Mouse (Mus musculus) layer of hippocampus, adult 18-20 months (tissue): ENCODE measurements around the gene Mcoln2. TPM values are rescaled to one million over a fixed set of nuclear protein-coding genes. Genes with fewer than 3 reads are reported as not detected.

ENCODE experiments used
- DNase-seq, 2 experiments: peaks; one replicate each; pipeline ENCODE4 v3.0.0; 2022; ENCODE audit warnings: low spot score in 2 of 2
- long read RNA-seq: library from polyadenylated mRNA; stranded (forward); transcript quantifications from one replicate; pipeline ENCODE4 v2.0.0, GENCODE M21; 2021
- total RNA-seq, 2 experiments: library from RNA; stranded (reverse); gene quantifications; 2 replicates each; pipeline ENCODE4 v1.2.3; 2021

Mcoln2 gene
- total RNA-seq = not detected
- long read RNA-seq = 0 reads

DNA sequence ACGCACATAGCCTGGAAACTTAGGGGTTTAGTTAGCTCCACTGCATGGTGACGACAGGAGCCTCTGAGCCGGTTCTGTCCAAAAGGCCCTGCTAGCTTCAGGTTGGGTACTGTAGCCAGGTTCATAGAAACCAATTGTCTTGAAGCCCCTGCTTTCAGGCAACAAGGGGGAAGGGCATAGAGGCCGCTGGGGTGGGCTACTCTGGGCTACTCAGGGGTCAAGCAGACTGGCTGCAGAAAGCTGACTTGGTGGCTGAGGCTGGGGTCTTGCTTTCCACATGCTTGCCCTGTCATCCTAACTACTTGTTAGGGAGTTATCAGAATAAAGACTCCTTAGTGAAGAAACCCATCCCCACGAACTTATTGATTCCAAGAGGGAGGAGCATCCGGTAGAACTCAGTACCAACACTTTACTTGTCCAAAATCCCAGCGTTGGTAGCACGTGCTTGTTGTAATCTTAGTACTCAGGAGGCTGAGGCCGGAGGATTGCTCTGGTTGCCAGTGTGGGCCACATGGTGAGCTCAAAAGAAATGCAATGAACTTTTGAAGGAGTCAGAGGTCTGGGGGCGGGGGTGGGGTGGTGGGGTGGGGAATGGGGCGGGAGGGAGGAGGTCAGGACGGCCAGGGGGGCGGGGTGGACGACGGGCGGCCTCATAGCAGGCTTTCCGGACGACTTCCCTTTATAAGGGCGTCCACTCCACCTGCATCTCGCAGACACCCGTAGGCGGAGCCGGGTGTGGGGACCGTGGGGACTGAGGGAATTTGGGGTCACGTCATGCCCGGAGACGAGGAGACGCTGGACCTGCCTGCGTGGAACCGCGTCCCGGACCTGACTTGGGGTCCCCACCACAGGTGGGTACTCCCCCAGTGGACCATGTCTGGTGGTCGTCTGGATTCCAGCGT, at the start of gene Mcoln2:
Mcoln2 (plus strand) TSS at position 678 of the 902 bp plus-strand sequence.
- DNase-seq = no peak

GRCm38 (mm10) chr3:146099925-146100324, 49.7 kb upstream of the Mcoln2 start:
- DNase-seq = peak in 1 of 2 experiments; percentile 25

- DNase-seq = no peak
Measured at GRCm38 (mm10) chr3:146102049-146102448, 47.6 kb upstream of the Mcoln2 start.

DNA sequence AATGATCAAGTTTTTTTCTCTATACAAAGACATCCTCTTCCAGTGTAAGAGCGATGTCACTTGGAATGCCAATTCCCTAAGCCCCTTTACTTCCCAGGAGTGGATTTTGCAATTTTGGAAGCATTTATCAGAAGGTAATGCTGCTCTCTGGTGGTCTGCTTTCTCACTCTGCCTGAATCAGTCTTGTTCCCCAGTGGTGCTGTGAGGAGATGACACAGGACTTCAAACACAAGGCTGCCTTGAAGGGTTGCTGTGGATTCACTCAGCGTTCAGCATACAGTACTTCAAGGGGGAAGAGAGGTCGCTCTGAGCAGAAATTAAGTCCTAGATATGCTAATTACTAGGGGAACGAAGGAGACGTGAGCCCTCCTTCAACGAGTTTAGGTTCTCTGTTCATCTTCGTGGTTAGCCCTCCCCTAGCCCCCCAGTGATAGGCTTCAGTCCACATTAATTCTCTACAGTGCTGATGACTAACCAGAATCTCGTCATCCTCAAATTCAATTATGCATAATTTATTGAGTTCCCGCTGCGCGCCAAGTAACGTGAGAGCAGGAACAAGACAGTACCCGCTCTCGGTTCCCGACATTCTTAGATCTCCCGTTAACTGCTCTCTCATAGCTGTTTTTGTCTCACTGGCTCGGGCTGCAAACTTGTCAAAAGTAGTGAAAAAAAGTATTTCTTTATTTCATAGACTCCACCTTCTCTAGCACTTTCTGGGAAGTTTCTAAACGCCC, 42.4 kb upstream of the Mcoln2 start:
- DNase-seq = no peak

DNA sequence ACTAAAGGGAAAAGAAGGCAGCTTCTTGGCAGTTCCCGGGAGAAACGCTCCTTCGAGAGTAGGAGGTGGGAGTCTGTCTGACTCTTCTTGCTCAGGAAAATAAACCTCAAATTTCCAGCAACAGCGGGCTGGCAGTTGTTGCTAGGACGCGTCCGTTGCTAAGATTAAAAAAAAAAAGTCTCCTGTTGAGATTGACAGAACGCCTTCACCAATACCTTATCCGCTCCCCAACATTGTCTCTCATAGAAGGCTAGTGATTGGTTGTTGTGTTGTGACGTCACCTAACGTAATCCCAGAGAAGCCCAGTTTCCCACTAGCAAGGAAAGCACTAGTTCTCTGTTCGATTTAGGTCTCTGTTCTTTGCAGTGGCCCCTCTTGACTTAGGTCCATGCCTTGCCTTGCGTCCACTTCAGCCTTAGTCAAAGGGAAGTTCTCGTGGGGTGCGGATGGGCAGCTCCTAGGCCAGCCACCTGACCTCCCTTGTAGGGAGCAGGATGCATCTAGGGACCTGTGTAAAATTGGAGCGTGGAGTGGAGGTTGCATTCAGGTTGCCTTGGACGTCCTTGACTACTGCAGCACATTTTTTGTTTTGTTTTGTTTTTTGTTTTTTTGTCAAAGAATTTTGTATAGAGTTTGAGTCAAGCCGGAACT, 41.6 kb upstream of the Mcoln2 start, which contains the start of gene Wdr63:
Wdr63 (minus strand) TSS at position 210 of the 651 bp plus-strand sequence.
- peak; percentile 60 to 84 for DNase-seq

DNA sequence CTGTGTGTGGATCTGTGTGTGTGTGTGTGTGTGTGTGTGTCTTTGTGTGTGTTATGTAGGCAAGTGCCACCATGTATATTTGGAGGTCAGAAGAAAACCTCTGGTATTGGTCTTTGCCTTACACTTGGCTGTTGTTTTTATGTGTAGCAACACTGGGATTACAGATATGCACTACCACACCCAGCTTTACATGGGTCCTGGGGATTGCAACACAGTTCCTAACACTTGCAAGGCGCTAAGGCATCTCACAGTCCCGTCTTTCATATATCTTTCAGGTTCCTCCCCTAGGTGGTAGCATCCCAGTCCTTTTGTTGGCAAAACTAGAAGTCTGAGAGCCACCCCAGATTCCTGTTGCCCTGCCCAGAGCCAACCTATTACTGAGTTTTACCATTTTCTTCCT, 40.7 kb upstream of the Mcoln2 start:
- no peak for DNase-seq

DNA sequence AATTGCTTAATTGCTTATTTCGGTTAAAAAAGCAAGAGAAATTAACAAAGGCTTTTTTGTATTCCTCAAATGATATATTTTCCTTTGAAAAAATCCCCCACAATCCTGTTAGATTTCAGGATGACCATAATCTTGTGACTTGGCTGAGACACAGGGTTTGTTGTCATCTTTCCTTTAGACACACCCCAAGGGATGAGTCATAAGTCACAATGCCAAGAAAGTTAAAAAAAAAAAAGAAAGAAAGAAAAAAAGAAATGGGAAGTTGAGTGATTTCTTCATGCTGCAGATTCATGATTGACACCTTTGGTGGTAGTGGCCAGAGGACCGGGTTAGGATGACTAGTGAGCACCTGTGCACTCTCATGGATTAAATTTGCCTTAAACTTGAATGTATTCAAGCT, 39.3 kb upstream of the Mcoln2 start:
- DNase-seq = no peak

DNA sequence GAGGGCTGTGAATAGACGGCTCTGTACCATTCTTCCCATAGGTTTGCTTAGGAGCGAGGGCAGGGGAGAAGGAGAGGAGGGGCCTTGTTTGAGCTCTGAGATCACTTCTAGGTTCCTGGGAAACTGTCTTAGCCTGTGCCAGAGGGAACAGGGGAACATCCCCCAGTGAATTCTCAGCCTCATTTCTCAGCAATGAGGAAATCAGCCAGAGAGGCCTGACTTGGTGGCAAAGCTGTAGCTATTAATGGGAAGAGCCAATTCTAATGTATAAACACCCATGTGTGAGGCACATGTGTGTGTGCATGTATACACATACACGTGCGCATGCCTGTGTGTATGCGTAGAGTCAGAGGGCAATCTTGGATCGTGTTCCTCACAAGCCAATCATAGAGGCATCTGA, 38.7 kb upstream of the Mcoln2 start:
- DNase-seq = no peak

DNA sequence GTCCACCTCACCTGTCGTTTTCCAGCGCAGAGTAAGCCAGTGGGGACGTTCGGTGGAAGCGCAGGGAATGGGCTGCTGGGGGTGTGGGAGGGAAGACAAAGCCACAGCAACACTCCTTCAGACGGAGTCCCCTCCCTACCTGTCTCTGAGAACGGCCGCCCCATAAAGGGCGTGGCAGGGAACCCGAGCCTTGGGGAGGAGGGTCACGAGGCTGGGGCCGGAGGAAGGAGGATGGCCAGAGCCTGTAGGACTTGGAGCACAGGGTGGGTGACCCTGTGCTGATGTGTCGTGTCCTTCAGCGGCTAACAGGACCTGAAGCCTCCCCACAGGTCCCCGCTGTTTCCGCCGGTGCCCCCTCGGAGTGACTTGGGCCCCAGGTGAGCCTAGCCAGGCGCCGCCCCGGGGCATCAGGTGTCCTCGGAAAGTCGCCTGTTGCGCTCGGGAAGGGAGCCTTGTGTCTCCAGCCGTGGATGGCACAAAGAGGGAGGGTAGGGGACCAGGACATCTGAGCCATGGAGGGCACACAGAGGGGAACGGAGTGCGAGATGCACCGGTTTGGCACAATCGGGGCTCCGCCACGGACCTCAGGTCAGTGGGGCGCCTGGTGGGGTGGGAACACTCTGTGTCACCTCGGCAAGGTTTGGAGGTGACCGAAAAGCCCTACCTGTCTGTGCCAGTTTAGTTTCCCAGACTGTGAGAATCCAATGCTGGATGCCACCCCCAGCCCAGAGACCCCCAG, 32.2 kb upstream of the Mcoln2 start, which contains the start of gene Mcoln3:
Mcoln3 (plus strand) TSS at position 193 of the 739 bp plus-strand sequence.
- no peak for DNase-seq

- DNase-seq = no peak
Measured at GRCm38 (mm10) chr3:146117997-146118457, 31.6 kb upstream of the Mcoln2 start.

DNA sequence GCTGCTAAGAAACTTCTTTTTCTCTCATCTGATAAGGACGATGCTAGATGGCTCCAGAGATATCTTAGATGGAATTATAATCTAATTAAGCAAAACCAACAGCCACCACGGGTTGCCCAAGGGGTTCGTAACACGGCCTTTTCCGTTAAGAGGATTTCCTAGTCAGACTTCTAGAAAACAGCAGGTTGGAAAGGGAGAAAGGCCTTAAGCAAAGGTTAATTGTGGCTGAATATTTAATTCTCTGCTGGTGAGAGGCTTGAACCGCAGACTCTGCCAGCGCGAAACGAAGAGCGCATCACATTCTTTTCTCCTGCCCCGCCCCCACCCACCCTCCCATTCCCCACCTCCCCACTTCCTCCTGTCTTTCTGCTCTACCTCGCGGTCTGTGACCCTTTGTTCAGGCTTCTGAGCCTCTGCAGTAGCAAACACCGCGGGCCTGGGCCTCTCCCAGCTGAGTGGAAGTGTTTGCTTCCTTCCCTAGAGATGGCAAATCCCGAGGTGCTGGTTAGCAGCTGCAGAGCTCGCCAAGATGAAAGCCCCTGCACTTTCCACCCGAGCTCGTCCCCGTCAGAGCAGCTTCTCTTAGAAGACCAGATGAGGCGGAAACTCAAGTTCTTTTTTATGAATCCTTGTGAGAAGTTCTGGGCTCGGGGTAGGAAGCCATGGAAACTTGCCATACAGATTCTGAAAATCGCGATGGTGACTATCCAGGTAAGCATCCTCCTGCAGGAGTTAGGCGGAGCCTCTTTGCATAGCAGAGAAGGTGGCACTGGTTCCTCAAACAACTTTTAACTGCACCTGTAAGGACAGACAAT, 28.1 kb upstream of the Mcoln2 start:
- no peak for DNase-seq

- no peak for DNase-seq
Measured at GRCm38 (mm10) chr3:146122125-146122420, 27.6 kb upstream of the Mcoln2 start.

DNA sequence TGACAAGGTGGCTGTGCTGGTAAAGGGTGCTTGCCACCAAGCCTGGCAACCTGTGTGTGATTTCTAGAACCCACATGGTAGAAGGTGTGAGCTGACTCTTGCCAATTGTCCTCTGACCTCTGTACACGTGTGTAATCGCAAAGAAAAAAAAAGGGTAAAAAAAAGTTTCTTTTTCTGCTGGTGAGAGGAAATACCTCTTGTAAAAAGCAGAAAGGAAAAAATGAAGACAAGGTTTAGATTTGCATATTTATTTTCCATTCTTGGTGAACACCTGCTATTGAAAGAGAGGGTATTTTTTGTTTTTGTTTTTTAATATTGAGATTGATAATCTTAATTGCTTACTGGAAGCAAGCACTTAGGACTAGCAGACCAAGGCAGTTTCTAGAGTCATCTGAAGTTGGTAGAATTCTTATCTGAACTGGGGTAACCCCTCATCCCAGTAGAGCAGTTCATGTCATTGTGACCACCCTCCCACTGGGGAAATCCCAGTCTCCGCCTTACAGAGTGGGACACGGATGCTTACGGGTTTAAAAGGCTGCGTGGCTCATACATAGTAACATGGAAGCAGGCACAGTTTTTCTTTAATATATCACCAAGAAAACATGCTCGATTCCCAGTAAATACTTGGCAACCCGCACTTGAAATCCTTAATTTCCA, 26.7 kb upstream of the Mcoln2 start:
- no peak for DNase-seq

DNA sequence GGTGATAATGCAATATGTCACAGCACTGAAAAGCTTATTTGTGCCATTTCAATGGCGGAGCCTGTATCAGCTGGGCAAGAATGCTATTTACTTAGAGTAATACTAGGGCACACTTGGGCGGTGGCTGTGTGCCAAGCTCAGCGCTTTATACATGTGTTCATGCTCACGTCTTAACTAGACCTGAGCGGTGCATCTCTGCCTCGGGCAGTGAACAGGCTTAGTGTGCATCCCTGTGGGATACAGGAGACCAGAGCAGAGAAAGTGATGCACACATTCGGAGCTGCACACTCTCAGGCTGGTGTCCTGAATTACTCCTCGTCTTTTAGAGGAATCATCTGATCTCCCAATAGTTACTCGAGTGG, 26.2 kb upstream of the Mcoln2 start:
- no peak for DNase-seq

GRCm38 (mm10) chr3:146127205-146127604, 22.4 kb upstream of the Mcoln2 start:
- DNase-seq = no peak

- no peak for DNase-seq
Measured at GRCm38 (mm10) chr3:146134834-146135233, 14.8 kb upstream of the Mcoln2 start.

DNA sequence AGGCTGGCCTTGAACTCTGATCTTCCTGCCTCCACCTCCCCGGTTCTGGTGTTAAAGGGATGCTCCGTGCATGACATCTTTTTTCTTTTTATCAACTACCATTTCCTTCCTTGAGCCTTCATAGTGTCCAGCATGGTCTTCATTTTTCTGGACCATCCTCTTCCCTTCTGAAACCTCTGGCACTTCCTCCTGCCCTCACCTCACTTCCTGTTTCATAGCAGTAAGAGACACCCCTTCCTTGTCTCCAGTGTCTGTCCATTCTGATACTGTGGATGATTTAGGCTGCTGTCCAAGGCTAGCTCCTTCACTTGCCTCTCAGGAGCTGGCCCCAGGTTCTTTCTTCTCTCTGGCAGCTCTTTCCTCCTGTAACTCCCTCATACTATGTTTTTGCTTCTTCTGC, 14.2 kb upstream of the Mcoln2 start:
- no peak for DNase-seq

DNA sequence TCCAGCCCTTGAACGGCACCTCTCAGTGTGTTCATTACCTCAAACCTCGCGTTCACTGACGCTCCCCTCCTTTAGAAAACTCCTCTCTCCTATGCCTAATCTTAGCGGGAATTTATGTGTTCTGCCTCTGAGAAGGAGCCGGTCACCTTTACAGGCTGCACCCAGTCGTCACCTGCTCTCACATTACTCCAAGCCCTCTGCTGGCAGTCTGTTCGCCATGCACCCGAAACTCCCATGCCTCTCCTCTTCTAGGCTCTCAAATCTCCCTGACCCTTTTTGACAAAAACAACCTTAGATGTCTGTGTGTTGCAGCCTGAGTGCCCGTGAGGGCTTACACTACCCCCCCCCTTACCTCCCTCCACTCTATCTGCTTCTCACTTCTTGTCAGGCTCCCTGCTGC, 13.2 kb upstream of the Mcoln2 start:
- DNase-seq = no peak

GRCm38 (mm10) chr3:146140276-146140675, 9.4 kb upstream of the Mcoln2 start:
- DNase-seq = no peak

- no peak for DNase-seq
Measured at GRCm38 (mm10) chr3:146142523-146142922, 7.1 kb upstream of the Mcoln2 start.
